Mouse (Mus musculus): ENCODE data around the gene Mt4.

DNA sequence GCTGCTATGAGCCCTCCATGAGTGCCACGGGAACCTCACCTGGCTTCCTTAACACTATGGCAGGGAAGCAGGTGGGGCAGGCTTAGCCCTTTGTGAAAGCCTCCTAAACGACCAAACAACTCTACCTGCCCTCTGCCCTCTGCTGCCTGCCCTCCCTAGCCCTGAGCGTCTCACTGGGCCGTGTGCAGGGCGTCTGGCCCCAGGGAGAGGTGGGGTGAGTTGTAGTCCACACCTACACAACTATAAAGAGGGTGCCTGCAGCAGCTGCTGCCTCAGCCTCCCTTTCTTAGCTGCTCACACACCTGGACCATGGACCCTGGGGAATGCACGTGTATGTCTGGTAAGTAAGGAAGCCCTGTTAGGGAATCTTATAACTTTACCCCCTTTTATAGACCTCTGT is at the start of gene Mt4:
- TF ChIP-seq CTCF (IDR thresholded peaks at IDR 0.05; ENCODE audit: borderline replicate concordance, insufficient read depth, low read depth, low read length) (no peak), POLR2A (IDR thresholded peaks at IDR 0.05; ENCODE audit: borderline replicate concordance, insufficient read depth, low read length) (no peak)
